Mouse (Mus musculus): ENCODE measurements around the gene Nck2.

- TF ChIP-seq EP300 (optimal IDR thresholded peaks at IDR 0.05), result no peak
- no peak for TF ChIP-seq CTCF (IDR thresholded peaks at IDR 0.05; ENCODE audit: low read depth)
These were observed 133.0 kb downstream of the Nck2 start for GRCm38 (mm10) chr1:43577371-43577770.

Data from stomach, postnatal 0 days (tissue).